Mouse (Mus musculus) lung, postnatal 36 days (tissue): Measurements from ENCODE around the gene Eif4h.
A peak's percentile ranks its signal among the peaks of the same experiment; 100 is the strongest.

ENCODE experiments used
- DNase-seq: peaks from one replicate; pipeline ENCODE4 v3.0.0; 2022; ENCODE audit warnings: mixed read lengths

The Eif4h gene

DNA sequence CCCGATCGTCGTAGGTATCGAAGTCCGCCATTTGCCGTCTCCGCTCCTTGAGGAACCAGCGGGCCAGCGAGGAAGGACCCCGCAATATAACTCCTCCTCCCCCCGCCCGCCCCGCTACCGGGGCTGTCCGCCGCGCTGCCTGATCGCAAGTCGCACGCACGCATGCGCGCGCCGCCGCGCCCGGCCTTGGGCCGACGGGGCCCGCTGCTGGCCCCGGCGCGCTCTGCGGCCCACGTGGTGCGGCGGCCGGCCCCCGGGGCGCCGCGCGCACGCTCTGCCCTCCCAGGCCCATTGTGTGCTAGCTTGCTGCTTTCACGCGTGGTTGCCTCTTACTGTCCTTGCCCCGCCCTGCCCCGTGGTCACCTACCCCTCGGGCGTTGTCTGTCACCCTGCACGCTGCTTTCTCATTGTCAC, at the start of gene Eif4h:
Eif4h (minus strand) TSS at position 222 of the 414 bp plus-strand sequence.
- DNase-seq = peak; percentile 98

- DNase-seq = peak; percentile 100
Observed at GRCm38 (mm10) chr5:134688718-134689284, 49.5 kb upstream of the Eif4h start.

- no peak for DNase-seq
Observed at GRCm38 (mm10) chr5:134688086-134688717, 48.9 kb upstream of the Eif4h start, which contains the start of gene Limk1. Gene Limk1, minus strand, starts transcription at chr5:134688598.

DNA sequence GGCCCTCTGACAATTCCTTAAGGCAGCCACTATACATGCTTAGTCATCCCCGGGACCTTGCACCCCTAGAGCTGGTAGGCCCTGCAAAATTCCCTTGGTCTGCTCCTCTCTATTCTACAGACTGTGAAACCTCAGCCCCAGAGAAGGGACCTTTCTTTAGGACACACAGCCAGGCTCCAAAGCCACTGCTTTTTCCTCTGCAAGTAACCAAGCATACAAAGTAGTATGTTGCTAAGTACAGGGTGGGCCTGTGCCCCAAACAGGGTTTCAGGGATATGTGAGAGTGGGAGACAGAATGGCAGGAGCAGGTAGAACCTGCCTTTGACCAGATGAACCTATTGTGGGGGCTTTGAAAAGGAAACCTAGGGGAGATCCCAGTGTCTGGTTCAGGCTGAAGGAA, 47.9 kb upstream of the Eif4h start:
- no peak for DNase-seq

DNA sequence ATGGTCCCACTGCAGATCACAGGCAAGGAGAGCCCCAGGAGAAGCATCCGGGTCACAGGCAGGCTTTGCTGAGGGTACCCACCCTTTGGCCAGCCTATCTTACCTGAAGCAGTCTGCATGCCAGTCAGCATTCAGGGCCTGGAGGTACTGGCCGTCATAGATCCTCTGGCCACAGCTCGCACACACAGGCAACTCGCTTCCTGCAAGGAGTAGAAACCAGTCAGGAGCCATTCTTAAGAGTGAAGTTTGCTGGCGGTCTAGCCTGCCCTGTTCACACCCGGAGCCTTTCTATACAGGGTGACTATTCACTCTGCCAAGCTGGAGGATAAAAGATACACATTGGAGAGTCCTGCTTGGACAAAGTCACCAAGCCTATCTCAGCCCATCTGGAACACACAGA, 47.3 kb upstream of the Eif4h start:
- no peak for DNase-seq

- no peak for DNase-seq
Observed at GRCm38 (mm10) chr5:134684398-134684797, 45.1 kb upstream of the Eif4h start.

- DNase-seq = no peak
Observed at GRCm38 (mm10) chr5:134683813-134684212, 44.5 kb upstream of the Eif4h start.

DNA sequence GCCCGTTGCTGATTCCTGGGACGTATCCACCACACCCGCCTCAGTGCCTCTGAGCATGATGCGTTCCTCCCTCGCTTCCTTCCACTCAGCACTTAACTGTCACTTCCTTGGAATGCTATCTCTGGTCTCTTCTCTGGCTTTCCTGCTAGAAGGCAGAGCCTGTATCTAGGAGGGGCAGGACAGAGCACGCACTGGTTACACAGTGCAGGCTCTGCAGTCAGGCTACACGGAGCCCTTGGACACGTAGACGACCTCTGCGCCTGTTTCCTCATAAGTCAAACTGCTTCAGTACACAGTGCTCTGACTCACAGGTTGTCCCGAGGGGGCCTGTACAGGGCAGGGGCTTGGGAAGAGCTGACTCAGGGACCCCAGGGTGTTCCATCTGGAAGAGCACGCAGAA, 40.9 kb upstream of the Eif4h start:
- DNase-seq = peak; percentile 70

GRCm38 (mm10) chr5:134678827-134679546, 39.7 kb upstream of the Eif4h start:
- DNase-seq = peak; percentile 50

GRCm38 (mm10) chr5:134678031-134678430, 38.7 kb upstream of the Eif4h start:
- peak; percentile 51 for DNase-seq

DNA sequence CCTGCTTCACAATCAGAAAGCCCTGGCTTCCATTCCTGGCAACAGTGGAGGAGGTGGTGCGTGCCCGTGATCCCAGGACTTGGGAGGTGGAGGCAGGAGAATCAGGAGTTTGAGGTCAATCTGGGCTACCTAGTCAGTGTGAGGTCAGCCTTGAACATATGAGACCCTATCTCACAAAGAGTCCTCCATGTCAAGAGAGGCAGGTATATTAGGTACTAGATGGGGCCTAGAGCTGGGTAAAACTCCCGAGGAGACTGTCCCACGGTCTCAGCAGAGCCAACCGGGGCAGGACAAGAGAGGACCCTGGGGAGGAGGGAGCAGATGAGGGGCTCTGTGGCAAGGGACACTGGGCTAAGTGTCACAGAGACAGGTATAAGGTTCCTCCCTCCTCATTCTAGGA, 38.2 kb upstream of the Eif4h start:
- no peak for DNase-seq

- DNase-seq = peak; percentile 96
Observed at GRCm38 (mm10) chr5:134675956-134676759, 36.9 kb upstream of the Eif4h start.

DNA sequence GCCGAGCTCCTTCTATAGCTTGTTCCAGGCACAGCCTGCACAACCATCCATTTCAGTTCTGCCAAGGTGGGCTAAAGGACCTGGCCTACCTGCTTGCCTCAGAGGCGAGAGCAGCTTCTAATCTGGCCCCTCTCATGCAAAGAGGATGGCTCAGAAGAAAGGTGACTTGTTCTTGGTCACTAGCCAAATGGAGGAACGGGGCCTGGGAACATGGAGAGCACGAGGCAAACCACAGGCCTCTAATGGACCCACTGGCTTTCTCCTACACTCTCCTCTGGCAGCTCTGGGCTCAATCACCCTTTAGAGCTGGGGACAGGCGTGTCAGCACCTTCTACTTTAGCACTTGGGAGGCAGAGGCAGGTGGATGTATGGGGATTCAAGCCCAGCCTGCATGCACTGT, 35.7 kb upstream of the Eif4h start:
- no peak for DNase-seq

DNA sequence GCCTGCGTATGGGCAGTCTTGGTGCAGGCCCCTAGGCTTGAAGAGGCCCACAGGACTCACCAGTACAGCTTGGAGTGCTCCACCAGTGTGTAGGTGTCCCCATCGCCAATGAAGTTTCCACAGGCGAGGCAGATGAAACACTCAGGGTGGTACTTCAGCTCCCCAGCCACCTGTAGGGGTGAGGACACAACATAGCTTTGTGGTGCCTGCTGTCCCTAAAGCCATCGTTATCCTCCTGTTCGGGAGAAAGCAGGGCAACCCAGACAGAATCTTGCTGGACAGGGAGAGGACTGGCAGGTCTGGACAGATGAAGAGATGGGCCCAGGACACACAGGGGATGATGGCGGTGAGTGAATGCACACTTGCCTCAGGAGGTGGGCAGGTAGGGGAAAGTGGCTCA, 33.3 kb upstream of the Eif4h start:
- DNase-seq = no peak

- DNase-seq = no peak
Observed at GRCm38 (mm10) chr5:134672198-134672516, 32.9 kb upstream of the Eif4h start.

DNA sequence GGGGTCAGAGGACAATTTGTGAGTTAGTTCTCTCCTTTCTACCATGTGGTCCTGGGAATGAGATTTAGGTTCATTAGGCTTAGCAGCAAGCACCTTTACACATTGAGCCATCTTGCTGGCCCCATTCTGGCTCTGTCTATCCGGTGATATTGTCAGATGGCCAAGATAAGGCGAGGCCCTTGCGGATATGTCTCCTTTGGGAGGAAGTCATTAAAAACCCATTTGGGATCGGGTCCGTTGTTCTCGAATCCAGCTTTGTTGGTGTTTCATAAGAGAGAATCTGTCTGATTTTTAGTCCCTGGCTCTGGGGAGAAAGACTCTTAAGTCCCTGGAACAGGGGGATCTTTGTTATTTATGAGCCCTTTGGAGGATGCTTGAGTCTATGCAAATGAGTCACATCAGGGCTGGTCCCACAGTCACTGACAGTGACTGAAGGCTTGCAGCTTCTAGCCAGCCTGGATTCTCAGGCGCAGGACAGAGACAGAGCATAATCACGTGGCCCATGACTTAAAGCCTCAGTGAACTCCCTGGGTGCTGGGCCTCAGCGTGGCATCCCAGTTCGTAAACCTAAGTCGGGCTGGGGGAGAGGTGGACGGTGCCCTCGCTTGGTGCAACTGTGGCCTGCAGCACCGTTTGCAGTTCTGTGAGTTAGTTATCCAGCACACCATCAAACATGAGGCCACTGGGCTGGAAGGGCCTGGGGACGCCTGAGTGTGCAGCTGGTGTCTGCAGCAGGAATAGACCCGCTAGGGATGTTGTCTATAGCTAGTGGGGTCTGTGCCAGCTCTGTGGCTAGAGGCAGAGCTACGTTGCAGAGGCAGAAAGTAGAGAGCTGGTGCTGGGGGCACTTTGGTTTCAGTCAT, 32.3 kb upstream of the Eif4h start:
- DNase-seq = peak; percentile 45

DNA sequence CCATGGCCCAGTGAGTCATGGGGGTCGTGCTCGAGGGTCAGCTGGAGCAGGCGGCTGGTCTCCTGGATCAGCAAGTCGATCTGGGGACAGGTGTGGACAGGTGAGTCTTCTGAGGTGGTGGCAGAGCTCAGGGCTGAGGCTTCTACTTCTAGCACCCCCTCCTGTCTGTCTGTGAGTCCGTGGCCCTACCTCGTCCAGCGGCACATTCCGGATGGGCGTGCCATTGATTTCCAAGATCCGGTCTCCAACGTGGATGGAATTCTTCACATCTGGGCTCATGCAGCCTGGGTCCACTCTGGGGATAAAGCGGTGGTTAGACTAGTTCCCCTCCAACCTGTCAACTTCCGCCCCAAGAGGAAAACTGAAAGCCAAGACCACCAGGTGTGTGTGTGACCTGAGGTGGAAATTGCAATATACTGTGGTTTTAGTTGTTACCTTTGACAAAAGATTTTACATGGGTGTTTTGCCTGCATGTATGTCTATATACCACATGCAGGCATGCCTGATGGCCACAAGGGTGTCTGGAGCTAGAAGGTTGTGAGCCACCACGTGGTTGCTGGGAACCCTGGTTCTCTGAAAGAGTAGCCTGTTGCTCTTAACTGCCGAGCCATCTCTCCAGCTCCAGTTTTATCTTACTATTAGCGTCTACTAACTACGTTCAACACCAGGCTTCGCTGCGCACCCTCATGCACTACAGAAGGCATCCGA, 29.9 kb upstream of the Eif4h start:
- no peak for DNase-seq

GRCm38 (mm10) chr5:134668495-134668894, 29.2 kb upstream of the Eif4h start:
- DNase-seq = peak; percentile 69

DNA sequence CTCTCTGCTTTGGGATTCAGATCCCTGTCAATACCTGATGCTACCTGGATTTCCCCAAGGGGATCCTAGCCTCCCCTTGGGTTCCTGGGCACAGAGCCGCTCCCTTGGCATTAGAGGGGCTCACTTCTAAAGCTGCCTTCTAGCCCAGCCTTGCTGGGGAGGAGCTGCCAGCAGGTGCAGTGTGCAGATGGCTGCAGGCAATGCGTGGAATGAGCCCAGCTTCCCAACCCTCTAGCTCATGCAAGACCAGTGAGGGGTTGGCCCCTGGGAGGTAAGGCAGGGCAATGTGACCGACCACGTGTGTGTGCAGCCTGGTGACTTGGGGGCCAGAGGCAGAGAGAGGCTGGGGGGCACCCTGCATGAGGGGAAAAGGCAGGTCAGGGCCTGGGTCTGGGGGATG, 17.4 kb upstream of the Eif4h start:
- no peak for DNase-seq

- DNase-seq = peak; percentile 93
Observed at GRCm38 (mm10) chr5:134652015-134652414, 12.7 kb upstream of the Eif4h start.

GRCm38 (mm10) chr5:134650926-134651325, 11.6 kb upstream of the Eif4h start:
- DNase-seq = peak; percentile 88

GRCm38 (mm10) chr5:134648976-134649375, 9.7 kb upstream of the Eif4h start:
- DNase-seq = peak; percentile 51
